Mouse (Mus musculus) heart, postnatal 0 days (tissue): ENCODE results near the gene Macf1. TPM values are rescaled to one million over a fixed set of nuclear protein-coding genes. Genes with fewer than 3 reads are reported as not detected.
"Not testable (repeated sequence)": the region's sequence is repeated elsewhere in the genome, so short reads cannot be mapped to it uniquely, and the experiment has no call there.

Experiments
- ATAC-seq: fragments of 200-750 bp; cut with Nextera tagmentation; 2 replicates; pipeline ENCODE4 v1.8.0; 2017; ENCODE audit warnings: low read depth, moderate number of reproducible peaks, moderate library complexity; ENCODE audit not compliant: insufficient read depth
- DNase-seq: peaks from one replicate; pipeline ENCODE4 v3.0.0-alpha.2; 2016; ENCODE audit warnings: low spot score
- H3K27ac ChIP-seq: fragments of 300-500 bp; sonication (generic); 2 replicates; pipeline ENCODE4 v1.5.1; 2014; ENCODE audit warnings: low read depth, mild to moderate bottlenecking
- H3K27me3 ChIP-seq: fragments of 300-500 bp; sonication (generic); 2 replicates; pipeline ENCODE4 v1.6.1; 2014; ENCODE audit warnings: low read length, mixed read lengths; ENCODE audit not compliant: control insufficient read depth, insufficient read depth
- H3K36me3 ChIP-seq: fragments of 300-500 bp; sonication (generic); replicated peaks from 2 replicates; pipeline ENCODE4 v1.6.1; 2014; ENCODE audit warnings: low read length, mixed read lengths; ENCODE audit not compliant: control insufficient read depth, insufficient read depth
- H3K4me1 ChIP-seq: fragments of 300-500 bp; sonication (generic); 2 replicates; pipeline ENCODE4 v1.6.1; 2014; ENCODE audit warnings: antibody characterized with exemption; ENCODE audit not compliant: control insufficient read depth, insufficient read depth
- H3K4me2 ChIP-seq: fragments of 300-500 bp; sonication (generic); 2 replicates; pipeline ENCODE4 v1.6.1; 2014; ENCODE audit warnings: low read depth, mild to moderate bottlenecking, low read length, moderate library complexity
- H3K4me3 ChIP-seq: fragments of 300-500 bp; sonication (generic); 2 replicates; pipeline ENCODE4 v1.5.1; 2014; ENCODE audit warnings: low read depth, low read length
- H3K9ac ChIP-seq: fragments of 300-500 bp; sonication (generic); replicated peaks from 2 replicates; pipeline ENCODE4 v1.6.1; 2014; ENCODE audit warnings: low read depth, low read length, mixed read lengths
- H3K9me3 ChIP-seq: fragments of 300-500 bp; sonication (generic); replicated peaks from 2 replicates; pipeline ENCODE4 v1.6.1; 2016; ENCODE audit warnings: low read length; ENCODE audit not compliant: control insufficient read depth
- CTCF ChIP-seq: IDR thresholded peaks from 2 replicates; pipeline ENCODE4 v1.5.1; 2016; ENCODE audit warnings: antibody characterized with exemption, control low read depth, low read depth
- EP300 ChIP-seq: IDR thresholded peaks from 2 replicates; pipeline ENCODE4 v1.6.1; 2016; ENCODE audit warnings: antibody characterized with exemption, low read depth
- WGBS: fragments of 180-500 bp; shearing (Covaris S2); extraction: QIAGEN DNeasy Blood & Tissue Kit; methylation state at CpG from one replicate; pipeline ENCODE4 v1.1.7; 2014; 5-methylcytosine and 5-hydroxymethylcytosine counted together
- polyA plus RNA-seq: library from polyadenylated mRNA; unstranded; fragments of >200 nt; fragmentation: Nextera tagmentation; extraction: Ambion mirVana; gene quantifications from 2 replicates; pipeline ENCODE4 v1.2.1, GENCODE M21; 2015
- total RNA-seq: library from RNA; depleted of rRNA; stranded (reverse); fragments of >200 nt; gene quantifications from 2 replicates; pipeline ENCODE4 v1.2.3, GENCODE M21; 2014; ENCODE audit warnings: low replicate concordance

The Macf1 gene
- total and polyA plus RNA-seq, 2 experiments from 2014 or later: 41.4 to 236 TPM

GRCm38 (mm10) chr4:123453729-123454128 is 230.4 kb downstream of the Macf1 start:
- Histone ChIP-seq H3K9ac (no peak overlapping the region), H3K27me3 (no peaks in the 10 kb centered on the region), H3K27ac (no peak overlapping the region), H3K4me3 (no peak overlapping the region), H3K4me1 (peaks cover 18% of the 10 kb centered on the region), H3K4me2 (no peak overlapping the region), H3K9me3 (no peaks in the 10 kb centered on the region), H3K36me3 (peaks cover 77% of the 10 kb centered on the region)
- ATAC-seq: no peak
- TF ChIP-seq CTCF (no peak), EP300 (no peak)
- DNase-seq: no peak
- 73% methylated on average over 1 of the region's 1 CpGs for WGBS

GRCm38 (mm10) chr4:123451991-123452390 is 232.2 kb downstream of the Macf1 start:
- WGBS: 74% methylated on average over 3 of the region's 3 CpGs

GRCm38 (mm10) chr4:123449304-123449703 is 234.9 kb downstream of the Macf1 start:
- Histone ChIP-seq H3K27me3 (no peaks in the 10 kb centered on the region), H3K4me1 (peaks cover 11% of the 10 kb centered on the region; the same call in 1 of the 2 replicates), H3K4me2 (no peak overlapping the region), H3K36me3 (peaks cover 74% of the 10 kb centered on the region), H3K27ac (no peak overlapping the region), H3K4me3 (no peak overlapping the region), H3K9ac (no peak overlapping the region), H3K9me3 (no peaks in the 10 kb centered on the region)
- DNase-seq (no peak), ATAC-seq (no peak)
- TF ChIP-seq CTCF (no peak), EP300 (no peak)

More at GRCm38 (mm10) chr4:123451991-123452390, 232.2 kb downstream of the Macf1 start:
- no peak for ATAC-seq
- Histone ChIP-seq H3K9ac (no peak overlapping the region), H3K4me3 (no peak overlapping the region), H3K36me3 (peaks cover 75% of the 10 kb centered on the region), H3K4me1 (peaks cover 24% of the 10 kb centered on the region), H3K4me2 (no peak overlapping the region), H3K27ac (no peak overlapping the region), H3K27me3 (no peaks in the 10 kb centered on the region), H3K9me3 (no peaks in the 10 kb centered on the region)
- no peak for TF ChIP-seq EP300
- no peak for DNase-seq

GRCm38 (mm10) chr4:123448015-123448414 is 236.1 kb downstream of the Macf1 start:
- no peak overlapping the region for H3K4me2 ChIP-seq
- ATAC-seq: no peak
- no peak overlapping the region for H3K4me3 ChIP-seq
- 79% methylated on average over 2 of the region's 2 CpGs for WGBS
- H3K36me3 ChIP-seq: peaks cover 80% of the 10 kb centered on the region
- no peak for DNase-seq
- peak overlapping the region; percentile 60 for H3K27ac ChIP-seq
- H3K4me1 ChIP-seq: peaks cover 10% of the 10 kb centered on the region; the same call in 1 of the 2 replicates
- no peak for TF ChIP-seq EP300
- no peak for TF ChIP-seq CTCF
- H3K9me3 ChIP-seq: no peaks in the 10 kb centered on the region
- no peaks in the 10 kb centered on the region for H3K27me3 ChIP-seq
- H3K9ac ChIP-seq: no peak overlapping the region

- ATAC-seq: no peak; the same call in 1 of the 2 replicates
- peaks cover 73% of the 10 kb centered on the region for H3K36me3 ChIP-seq
- TF ChIP-seq EP300: no peak
- no peak for TF ChIP-seq CTCF
- no peaks in the 10 kb centered on the region for H3K9me3 ChIP-seq
- H3K9ac ChIP-seq: no peak overlapping the region
- H3K27me3 ChIP-seq: no peaks in the 10 kb centered on the region
- H3K27ac ChIP-seq: peak overlapping the region; percentile 60
- H3K4me2 ChIP-seq: no peak overlapping the region
- H3K4me3 ChIP-seq: no peak overlapping the region
- WGBS: 29% methylated on average over 3 of the region's 3 CpGs
- H3K4me1 ChIP-seq: peaks cover 10% of the 10 kb centered on the region; the same call in 1 of the 2 replicates
- DNase-seq: no peak
These were observed 236.9 kb downstream of the Macf1 start for GRCm38 (mm10) chr4:123447251-123447650.

- Histone ChIP-seq H3K4me2 (no peak overlapping the region), H3K36me3 (peaks cover 68% of the 10 kb centered on the region), H3K27me3 (no peaks in the 10 kb centered on the region), H3K4me1 (peaks cover 10% of the 10 kb centered on the region; the same call in 1 of the 2 replicates), H3K9me3 (no peaks in the 10 kb centered on the region), H3K4me3 (no peak overlapping the region), H3K9ac (no peak overlapping the region), H3K27ac (peak overlapping the region; percentile 60)
- ATAC-seq: peak; percentile 41; the same call in 1 of the 2 replicates
- no peak for TF ChIP-seq EP300
- TF ChIP-seq CTCF: no peak
- WGBS: 18% methylated on average over 7 of the region's 7 CpGs
- no peak for DNase-seq
These were observed 237.4 kb downstream of the Macf1 start for GRCm38 (mm10) chr4:123446754-123447153.

GRCm38 (mm10) chr4:123446221-123446620 is 237.9 kb downstream of the Macf1 start:
- ATAC-seq, H3K9ac ChIP-seq: not testable (repeated sequence)
- H3K36me3 ChIP-seq: peaks cover 68% of the 10 kb centered on the region

More at GRCm38 (mm10) chr4:123446221-123446620, 237.9 kb downstream of the Macf1 start:
- H3K4me2 ChIP-seq, H3K4me1 ChIP-seq, H3K4me3 ChIP-seq, DNase-seq, H3K27me3 ChIP-seq, H3K9me3 ChIP-seq: not testable (repeated sequence)
- H3K27ac ChIP-seq: peak overlapping the region; percentile 15; the same call in 1 of the 2 replicates
- 36% methylated on average over 2 of the region's 2 CpGs for WGBS
